Mouse (Mus musculus): Measurements from ENCODE around the gene Ntn1.

The Ntn1 gene

GRCm38 (mm10) chr11:68407266-68407926, 6.8 kb upstream of the Ntn1 start:
- no peak for ATAC-seq (ENCODE audit: insufficient number of reproducible peaks, low FRiP score, low TSS enrichment)

- no peak for ATAC-seq (ENCODE audit: insufficient number of reproducible peaks, low FRiP score, low TSS enrichment)
These were observed 5.0 kb upstream of the Ntn1 start for GRCm38 (mm10) chr11:68405576-68405975.

GRCm38 (mm10) chr11:68404185-68404584, 3.6 kb upstream of the Ntn1 start:
- ATAC-seq (ENCODE audit: insufficient number of reproducible peaks, low FRiP score, low TSS enrichment), result no peak

- ATAC-seq (ENCODE audit: insufficient number of reproducible peaks, low FRiP score, low TSS enrichment), result no peak
These were observed 805 bp upstream of the Ntn1 start for GRCm38 (mm10) chr11:68401428-68401827.

- 0 out of 2 replicates have a peak, but pooled peaks have one; percentile 36 for ATAC-seq (ENCODE audit: insufficient number of reproducible peaks, low FRiP score, low TSS enrichment)
These were observed 477 bp downstream of the Ntn1 start for GRCm38 (mm10) chr11:68400021-68400671.

- ATAC-seq (ENCODE audit: insufficient number of reproducible peaks, low FRiP score, low TSS enrichment), result no peak
These were observed 1.0 kb downstream of the Ntn1 start for GRCm38 (mm10) chr11:68399548-68400020.

GRCm38 (mm10) chr11:68398891-68399547, 1.6 kb downstream of the Ntn1 start:
- no peak for ATAC-seq (ENCODE audit: insufficient number of reproducible peaks, low FRiP score, low TSS enrichment)

DNA sequence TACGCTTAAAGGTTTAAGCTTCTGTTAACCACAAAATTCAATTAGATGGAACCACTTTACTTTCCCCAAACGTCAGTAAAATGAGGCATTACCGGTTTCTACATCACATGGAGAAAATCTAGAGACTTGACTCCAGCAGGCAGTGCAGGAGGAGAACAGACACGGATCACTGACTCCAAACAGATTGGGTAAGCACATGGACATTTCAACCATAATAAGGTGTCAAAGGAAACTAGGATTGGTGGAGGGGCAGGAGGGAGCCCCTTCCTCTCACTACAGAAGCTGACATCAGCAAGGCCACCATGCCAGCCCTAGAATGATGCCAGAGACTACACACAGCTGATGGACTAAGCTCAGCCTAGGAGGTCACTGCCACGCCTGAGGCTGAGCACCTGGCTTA, 5.1 kb downstream of the Ntn1 start:
- ATAC-seq (ENCODE audit: insufficient number of reproducible peaks, low FRiP score, low TSS enrichment), result no peak

DNA sequence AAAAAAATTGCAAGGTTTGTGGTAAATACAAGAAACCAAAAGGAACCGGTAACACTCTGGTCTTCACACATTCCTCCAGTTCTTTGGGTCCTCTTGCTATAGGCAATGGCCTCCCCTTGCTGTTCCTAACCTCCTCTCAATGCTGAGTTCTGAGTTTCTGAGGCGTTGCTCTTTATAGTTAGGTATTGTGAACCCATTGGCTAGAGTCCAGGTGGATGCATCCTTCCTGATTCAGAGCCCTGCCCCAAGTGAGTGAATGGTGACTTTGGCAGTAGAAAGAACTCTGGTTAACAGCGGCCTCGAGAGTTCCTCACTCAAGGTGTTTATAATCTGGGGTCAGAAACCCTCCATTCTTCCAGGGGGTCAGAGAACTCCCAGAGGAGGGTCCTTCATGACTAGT, 5.9 kb downstream of the Ntn1 start:
- ATAC-seq (ENCODE audit: insufficient number of reproducible peaks, low FRiP score, low TSS enrichment), result no peak

DNA sequence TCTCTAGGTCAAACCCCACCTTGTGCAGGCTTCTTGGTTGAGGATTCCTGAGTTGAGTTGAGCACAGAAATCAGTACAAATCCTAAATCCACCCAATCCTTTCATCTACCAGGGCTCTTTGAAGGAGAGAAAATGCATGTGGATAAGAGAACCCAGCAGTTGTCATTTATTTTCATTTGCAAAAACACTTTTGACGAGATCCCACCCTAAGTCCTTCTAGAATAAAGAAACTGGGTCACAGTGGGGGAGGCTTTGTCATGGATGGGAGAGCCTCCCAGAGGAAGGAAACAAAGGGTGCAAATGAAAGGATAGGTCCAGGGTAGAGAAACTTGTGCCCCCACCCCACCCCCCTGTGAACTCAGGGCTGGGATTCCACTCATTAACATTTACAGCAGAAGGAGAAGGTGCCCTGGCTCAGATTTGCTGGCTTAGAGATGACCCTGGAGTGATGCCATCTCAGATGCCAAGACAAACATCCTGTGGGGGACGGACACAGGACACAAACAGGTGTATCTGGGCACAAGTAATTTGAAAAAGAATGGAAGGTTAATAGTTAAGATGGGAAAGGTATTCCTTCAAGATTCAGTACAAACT, 6.6 kb downstream of the Ntn1 start:
- no peak for ATAC-seq (ENCODE audit: insufficient number of reproducible peaks, low FRiP score, low TSS enrichment)

DNA sequence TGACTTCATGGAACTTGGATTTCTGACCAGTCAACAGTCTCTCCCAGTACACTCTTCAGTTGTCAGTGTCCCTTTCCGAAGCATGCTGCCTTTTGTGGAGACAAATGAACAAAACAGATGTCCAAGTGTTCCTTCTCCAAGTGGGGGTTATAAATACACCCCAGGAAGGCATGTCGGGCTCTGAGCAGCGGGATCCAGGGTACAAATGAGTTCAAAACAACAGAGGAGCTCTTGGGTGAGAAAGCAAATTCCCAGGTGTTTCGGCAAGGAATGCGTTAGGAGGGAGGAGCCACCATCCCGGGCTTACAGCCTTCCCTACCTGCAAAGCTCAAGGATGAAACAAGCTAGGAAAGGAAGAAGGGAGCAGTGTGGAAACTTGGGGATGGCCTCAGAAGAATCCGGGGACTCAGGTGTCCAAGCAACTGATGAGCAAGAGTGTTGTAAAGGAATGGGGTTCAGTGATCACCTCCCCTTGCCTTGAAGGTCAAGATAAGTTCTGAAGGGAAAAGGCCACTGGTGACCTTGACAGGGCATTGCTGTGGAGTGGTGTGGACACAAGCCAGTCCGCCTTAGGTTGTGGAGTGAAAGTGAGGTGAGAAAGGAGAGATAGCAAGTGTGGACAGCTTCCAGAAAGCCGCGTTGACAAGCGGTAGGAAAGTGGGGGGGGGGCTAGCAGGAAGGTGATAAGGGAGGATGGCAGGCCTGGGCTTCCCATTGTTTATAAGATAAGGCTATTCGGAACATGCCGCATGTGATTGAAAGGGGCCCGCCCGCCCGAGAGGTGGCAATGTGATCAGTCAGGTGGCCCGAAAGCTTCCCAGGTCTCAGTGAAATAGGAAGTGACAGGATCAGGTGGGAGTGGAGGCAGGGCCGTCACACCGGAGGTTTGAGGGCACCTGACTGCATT, 10.0 kb downstream of the Ntn1 start:
- ATAC-seq (ENCODE audit: insufficient number of reproducible peaks, low FRiP score, low TSS enrichment), result no peak

DNA sequence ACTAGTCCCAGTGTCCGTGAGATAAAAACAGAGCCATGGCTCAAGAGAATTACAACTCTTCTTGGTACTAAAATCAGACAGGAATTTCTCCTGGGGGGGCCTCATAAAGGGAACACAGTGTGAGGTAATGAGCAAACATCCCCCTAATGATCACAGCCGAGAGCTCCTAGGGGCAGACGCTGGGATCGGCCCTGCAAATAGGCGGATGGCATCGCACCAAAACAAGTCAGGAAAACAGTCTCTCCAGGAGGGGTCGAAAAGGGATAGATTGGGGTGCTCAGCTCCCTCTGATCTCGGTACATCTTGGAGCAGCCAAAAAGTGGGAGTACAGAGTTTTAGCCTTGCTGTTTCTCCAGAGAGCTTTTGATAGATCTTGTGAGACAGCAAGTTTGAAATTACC, 11.0 kb downstream of the Ntn1 start:
- ATAC-seq (ENCODE audit: insufficient number of reproducible peaks, low FRiP score, low TSS enrichment), result no peak

DNA sequence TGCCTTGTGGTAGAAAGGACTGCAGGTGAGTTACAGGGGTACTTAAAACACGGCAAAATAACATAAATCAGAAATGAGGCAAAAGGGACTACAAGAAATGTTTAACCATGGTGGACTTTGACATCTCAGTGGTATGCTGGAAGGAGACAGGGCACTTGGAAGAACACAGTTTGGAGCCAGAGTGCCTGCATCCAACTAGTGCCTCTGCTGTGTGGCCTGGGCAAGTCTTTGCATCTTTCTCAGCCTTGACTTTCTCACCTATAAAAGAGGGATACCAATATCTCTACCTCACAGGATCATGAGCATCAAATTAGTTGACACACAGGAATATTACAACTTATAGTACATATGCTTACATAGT, 12.0 kb downstream of the Ntn1 start:
- ATAC-seq (ENCODE audit: insufficient number of reproducible peaks, low FRiP score, low TSS enrichment), result no peak

GRCm38 (mm10) chr11:68387971-68388654, 12.5 kb downstream of the Ntn1 start:
- ATAC-seq (ENCODE audit: insufficient number of reproducible peaks, low FRiP score, low TSS enrichment), result no peak

DNA sequence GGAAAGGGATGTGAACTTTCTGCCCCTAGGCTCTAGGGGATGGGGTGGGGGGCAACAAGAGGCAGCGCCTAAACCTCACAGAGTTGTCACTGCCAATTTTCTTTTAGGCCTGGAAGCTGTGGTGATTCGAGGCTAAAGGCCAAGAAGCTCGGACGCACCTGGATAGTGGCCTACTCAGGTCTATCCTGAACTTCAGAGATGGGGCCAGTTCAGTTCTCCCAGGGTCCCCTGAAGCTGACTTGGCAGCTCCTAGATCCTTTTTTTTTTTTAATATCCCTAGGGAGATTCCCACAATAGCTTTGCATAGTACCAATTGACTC, 13.2 kb downstream of the Ntn1 start:
- ATAC-seq (ENCODE audit: insufficient number of reproducible peaks, low FRiP score, low TSS enrichment), result no peak

- ATAC-seq (ENCODE audit: insufficient number of reproducible peaks, low FRiP score, low TSS enrichment), result no peak
These were observed 13.8 kb downstream of the Ntn1 start for GRCm38 (mm10) chr11:68386589-68387440.

DNA sequence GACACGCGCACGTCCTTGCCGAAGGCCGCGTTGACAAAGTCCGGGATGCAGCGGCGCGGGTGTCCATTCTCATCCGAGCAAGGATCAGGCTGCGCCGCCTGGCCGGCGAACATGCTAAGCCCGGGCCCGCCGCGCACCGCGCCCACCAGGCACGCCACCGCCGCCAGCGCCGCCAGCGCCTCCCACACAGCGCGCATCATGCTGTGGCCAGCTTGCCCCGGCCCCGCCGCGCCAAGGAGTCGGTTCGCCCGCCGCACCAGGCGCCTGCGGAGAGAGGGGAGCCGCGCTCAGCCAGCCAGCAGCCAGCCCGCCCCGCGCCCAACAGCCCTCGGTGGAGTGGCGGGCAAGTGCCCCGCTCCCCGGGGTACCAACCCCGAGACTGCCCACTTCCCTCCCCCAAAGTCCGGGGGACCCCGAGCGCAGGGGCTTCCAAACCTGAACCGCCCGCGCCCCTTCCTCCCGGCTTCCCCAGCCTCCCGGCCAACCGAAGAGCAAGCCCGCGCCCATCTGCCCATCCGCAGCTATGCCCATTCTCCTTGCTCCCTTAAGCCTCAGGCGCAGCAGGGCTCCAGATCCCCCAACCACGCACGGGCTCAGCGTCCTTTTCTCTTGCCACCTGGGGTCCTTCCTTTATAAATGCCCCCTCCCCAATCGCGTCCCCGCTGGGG, 14.6 kb downstream of the Ntn1 start:
- ATAC-seq (ENCODE audit: insufficient number of reproducible peaks, low FRiP score, low TSS enrichment), result no peak

DNA sequence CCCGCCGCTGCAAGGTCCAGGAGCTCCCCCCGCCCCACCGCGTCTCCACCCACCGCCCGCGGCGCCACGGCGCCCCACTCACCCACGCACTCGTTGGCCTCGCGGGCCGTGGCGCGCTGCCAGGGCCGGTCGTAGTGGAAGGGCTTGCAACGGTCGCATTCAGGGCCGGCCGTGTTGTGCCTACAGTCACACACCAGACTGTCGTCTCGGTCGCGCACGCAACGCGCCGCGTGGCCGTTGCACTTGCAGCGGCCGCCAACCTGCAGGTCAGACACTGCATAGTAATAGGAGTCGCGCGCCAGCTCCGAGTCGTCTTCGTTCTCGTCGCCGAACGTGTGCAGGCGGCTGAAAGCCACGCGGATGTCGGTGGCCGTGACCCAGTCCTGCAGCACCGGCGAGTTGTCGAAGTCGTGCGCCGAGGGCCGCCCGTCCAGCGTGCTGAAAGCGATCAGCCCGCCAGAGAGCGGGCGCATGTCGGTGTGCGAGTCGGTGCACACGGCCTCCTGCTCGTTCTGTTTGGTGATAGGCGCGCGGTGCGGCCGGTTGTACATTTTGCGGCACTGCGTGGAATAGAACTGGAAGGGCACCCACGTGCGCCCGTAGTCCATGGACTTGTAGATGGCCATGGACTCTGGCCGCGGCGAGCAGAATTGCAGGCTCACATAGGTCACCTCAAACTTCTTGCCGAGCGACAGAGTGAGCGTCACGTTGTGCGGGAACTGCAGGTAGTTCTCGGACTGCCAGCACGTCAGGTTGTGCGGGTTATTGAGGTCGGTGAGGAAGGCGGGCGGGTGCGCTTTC, 15.4 kb downstream of the Ntn1 start:
- no peak for ATAC-seq (ENCODE audit: insufficient number of reproducible peaks, low FRiP score, low TSS enrichment)
